Mouse (Mus musculus): ENCODE results near the gene Heg1.

Gene Heg1

DNA sequence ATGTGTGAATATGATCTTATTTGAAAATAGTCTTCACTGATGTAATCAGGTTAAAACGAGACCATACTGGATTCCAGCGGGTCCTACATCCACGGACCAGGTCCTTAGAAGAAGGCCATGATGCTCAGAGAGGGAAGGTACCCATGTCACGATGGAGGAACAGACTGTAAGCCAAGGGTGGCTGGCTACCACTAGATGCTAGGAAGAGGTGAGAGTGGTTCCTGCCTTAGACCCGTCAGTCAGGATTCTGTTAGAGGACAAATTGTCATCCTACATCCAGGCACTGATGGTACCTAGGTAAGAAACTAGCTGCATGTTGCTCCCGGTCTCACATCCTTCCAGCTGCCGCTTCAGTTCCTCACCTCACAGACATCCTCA lies 6.9 kb upstream of the Heg1 start:
- no peak for DNase-seq (ENCODE audit: low spot score in 2 of 2)

DNA sequence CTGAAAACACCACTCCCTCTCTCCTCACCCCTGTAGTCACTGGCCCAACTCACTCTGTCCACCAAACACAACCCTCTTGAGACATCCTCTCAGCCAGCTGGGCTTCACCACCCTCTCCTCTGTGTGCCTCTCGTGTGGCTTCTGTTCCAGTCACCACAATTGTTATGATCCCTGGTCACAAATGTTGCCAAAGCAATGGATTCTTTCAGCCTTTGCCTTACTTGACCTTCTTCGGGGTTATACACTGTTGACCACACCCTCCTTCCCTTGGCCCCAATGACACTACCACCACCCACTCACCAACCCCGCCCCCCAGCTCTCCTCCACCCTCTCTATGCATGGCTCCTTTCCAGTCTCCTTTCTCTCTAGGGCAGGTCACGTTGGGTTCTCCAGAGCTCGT lies 6.3 kb upstream of the Heg1 start:
- DNase-seq (ENCODE audit: low spot score in 2 of 2) = no peak

DNA sequence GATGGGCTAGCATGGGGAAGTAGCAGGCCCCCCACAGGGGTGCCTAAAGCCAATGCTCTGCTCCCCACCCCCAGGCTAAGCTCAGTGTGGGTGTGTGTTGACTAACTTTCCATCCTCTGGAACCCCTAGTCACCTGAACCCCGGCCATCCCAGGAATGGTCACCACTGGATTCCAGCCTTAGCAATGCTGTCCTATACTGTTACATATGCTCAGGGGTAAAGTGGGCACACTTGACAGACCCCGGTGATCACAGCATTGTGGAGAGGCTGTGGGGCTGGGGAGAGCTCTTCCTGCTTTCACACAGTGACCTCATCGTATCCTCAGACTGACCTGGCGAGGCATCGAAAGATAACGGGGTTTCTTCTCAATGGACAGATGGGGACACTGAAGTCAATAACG lies 3.9 kb upstream of the Heg1 start:
- no peak for DNase-seq (ENCODE audit: low spot score in 2 of 2)

DNA sequence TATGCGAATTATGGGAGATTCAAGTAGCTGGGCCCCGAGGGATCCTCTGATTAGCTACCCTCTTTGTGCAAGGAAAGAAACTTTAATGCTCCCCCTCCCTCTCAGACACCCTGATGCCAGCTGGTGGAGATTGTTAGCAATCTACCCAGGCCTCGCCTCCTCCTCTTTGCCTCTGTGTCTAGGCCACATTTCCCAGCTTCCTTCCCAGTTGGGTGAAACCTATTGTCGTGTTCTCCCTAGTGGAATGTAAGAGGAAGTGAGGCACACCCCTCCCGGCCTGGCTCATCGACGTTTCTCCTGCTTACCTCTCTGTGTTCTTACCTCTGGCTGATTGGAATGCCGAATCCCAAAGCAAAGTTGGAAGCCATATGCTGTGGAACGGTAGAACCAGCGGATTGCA lies 3.4 kb upstream of the Heg1 start:
- no peak for DNase-seq (ENCODE audit: low spot score in 2 of 2)

DNA sequence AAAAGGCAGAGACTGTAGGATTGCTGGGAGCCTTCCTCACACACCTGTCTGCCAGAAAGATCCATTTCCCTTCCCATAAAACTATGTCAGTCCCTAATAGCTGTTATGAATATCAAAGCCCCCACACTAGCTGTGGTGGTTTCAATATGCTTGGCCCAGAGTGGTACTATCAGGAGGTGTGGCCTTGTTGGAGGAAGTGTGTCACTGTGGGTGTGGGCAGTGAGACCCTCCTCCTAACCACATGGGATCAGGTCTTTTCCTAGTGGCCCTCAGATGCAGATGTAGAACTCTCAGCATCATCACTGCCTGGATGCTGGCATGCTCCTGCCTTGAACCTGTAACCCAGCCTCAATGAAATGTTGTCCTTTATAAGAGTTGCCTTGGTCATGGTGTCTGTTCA lies 2.5 kb upstream of the Heg1 start:
- no peak for DNase-seq (ENCODE audit: low spot score in 2 of 2)

DNA sequence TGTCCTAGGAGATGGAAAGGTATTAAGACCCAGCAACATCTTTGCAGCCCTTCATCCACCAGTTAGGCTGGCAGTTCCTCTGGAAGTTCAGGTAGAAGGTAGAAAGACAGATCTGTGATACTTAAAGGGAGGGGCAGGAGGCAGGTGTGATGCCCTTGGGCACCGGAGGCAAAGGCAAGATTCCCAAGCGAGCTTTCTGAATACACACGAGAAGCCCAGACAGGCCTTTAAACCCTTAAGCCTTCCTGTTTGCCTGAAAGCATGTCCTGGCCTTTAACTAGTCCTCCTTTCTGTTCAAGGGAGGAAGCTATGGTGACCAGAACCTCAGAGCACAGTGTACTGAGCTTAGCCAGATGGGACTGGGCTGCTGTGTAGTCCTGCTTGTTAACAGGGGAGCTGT lies 1.5 kb upstream of the Heg1 start:
- no peak for DNase-seq (ENCODE audit: low spot score in 2 of 2)

DNA sequence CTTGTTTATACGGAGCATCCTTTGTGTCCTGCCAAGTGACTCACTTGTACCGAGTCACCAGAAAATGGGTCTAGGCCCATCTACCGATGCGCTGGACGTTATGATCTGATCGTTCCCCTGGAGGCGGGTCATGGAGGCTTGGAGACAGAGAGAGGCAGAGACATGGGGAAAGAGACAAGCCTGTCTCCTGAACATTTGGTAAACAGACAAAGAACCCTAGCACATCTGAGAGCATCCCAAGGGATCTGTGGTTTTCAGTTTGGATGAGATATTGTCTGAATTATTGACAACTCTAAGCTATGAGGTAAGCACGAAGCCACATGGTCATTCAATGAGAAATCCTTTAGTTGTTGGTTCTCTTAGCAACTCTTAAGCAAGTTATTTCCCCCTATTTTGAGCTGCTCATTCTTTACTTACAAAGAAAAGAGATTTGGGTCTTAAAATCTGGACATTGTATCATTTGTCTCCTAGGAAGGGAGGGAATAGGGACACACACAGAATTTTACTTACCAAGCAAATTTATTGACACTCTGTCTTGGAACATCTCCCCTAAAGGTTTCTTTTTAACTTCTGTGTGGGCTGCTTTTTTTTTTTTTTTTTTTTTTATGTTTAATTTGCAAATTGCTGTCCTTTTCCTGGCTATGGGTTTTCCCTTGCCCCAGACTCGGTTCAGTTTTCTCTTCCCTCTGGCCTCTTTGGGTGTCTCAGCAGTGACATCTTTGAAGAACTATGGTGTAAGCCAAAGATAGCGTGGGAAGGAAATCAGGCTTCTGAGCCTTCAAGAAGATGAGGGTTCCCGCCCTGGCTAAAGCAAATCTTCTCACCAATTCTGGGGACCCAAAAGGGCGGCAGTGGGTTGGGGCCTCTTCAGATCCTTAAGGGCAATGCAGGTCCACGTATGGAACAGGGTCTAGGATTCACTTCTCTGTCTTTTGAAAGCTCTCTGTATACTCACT lies 686 bp upstream of the Heg1 start:
- DNase-seq (ENCODE audit: low spot score in 2 of 2) = no peak

DNA sequence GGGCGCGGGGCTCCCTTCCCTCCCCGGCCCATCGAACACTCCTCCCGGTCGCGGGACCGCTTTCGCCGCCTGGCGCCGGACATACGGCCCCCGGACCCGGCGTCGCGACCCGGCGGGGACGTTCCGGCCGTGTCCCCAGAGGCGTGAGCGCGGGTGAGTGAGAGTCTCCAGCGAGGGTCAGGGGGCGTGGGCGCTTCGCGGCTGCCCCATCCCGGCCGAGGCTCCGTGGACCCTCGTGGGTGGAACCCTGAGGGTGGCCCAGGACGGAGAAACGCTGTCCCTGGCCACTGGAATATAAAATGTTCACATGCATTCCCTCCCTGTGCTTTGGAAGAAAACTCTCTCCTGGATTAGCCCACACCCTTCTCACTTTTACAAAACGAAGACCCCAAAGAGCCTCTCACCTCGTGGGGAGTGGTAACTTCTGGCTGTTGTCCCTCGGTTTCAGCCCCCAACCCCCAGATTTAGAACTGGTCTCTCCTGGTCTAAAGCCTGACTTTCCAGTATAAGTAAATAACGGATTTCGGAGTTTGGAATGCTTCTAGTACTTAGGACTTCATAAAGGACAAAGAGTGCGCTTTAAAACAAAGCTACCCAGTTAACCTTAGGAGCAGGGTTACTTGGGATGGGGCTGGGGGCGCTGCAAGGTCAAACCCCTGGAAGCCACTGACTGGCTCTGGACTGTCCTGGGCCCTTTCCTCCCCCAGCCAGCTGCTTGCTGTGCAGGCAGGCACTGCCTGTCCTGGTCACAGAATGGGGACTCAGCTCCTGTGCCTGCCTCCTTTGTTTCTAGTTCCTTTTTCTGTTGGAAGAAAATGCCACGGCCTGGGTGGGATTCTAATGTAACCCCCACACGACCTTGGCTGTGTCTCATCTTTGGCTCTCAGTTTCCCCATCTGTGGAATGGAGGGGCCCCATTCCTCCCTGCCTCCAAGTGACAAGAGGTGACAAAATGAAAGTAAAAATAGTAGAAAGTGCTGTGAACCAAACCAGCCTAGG lies 832 bp downstream of the Heg1 start:
- no peak for DNase-seq (ENCODE audit: low spot score in 2 of 2)

DNA sequence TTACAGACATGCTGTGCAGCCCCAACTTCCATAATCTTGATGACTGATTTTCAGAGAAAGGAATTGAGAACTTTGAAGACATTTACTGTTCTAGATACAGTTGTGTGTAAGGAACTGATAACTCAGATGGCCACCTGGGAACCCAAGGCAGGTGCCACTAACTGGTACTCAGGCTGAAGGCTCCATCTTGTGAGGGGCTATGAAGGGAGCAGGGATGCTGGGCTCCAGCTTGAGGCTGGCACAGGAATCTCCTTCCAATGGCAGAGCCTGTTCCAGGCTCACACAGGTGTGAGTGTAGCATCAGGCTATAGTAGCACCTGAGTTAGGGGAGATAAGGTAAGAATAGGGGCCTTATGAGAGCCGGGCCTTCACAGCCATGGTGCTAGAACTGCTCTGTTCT lies 1.9 kb downstream of the Heg1 start:
- DNase-seq (ENCODE audit: low spot score in 2 of 2) = no peak

DNA sequence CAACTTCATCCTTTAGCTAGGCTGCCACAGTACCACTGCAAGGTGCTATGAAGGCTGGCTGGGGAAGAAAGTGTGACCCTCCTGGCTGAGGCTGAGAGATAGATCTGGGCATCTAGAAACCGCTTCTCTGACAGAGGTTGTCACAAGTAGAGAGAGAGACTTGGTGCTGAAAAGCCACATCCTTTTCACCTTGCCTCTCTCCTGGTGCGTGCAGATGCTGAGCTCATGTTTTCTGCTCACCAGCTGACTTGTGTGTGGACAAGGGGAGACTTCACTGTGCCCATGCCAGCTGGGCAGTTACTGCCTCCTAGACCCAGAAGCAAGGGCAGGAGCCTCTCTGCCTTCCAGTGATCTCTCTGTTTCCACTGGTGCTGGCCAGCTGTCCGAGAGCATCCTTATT lies 3.6 kb downstream of the Heg1 start:
- no peak for DNase-seq (ENCODE audit: low spot score in 2 of 2)

DNA sequence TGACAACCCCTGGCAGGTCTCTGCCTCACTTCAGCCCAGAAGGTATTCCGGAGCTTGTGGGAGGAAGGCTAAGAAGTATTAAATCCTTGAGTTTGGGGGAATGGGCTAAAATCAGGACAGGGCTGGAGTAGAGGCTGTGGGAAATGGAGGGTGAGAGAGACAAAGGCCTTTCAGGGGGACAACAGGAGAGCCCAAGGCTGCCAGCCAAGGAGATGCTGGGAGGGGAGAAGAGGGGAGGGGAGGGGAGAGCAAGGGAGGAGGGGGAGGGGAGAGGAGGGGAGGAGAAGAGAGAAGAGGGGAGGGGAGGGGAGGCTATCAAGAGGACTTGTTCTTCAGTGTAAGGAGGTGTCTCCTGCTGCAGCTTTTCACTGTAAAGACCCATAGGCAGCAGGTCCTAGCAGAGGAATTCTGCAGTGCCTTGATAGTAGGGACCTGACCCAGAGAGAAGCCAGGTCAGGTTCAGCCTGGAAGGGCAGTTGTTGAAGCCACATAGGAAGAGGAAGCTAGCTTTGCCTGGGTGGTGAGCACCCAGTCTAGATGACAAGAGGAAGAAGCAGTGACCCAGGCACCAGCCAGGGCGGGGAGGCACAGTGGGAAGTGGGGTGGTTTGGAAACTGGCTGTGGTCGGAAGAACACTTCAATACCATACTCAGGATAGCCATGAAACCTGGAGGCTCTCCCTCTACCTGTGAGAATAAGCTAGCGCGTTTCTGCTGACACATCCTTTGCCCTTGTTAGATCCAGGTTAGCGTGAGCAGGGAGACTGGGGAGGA lies 7.0 kb downstream of the Heg1 start:
- no peak for DNase-seq (ENCODE audit: low spot score in 2 of 2)

DNA sequence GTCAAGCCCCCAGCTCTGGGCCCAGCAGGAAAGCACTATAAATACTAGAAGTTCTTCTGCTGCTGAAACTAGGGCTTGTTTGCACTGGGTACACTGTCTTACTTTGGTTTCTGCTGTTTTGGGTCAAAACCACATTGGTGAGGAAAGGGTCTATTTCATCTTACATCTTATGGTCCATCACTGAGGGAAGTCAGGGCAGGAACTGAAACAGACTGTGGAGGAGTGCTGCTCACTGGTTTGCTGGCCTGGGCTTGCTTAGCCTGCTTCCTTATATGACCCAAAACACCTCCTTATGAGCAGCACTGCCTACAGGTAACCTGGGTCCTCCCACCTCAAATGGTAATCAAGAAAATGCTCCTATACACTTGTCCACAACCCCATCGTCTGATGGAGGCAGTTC lies 9.4 kb downstream of the Heg1 start:
- DNase-seq (ENCODE audit: low spot score in 2 of 2) = no peak

DNA sequence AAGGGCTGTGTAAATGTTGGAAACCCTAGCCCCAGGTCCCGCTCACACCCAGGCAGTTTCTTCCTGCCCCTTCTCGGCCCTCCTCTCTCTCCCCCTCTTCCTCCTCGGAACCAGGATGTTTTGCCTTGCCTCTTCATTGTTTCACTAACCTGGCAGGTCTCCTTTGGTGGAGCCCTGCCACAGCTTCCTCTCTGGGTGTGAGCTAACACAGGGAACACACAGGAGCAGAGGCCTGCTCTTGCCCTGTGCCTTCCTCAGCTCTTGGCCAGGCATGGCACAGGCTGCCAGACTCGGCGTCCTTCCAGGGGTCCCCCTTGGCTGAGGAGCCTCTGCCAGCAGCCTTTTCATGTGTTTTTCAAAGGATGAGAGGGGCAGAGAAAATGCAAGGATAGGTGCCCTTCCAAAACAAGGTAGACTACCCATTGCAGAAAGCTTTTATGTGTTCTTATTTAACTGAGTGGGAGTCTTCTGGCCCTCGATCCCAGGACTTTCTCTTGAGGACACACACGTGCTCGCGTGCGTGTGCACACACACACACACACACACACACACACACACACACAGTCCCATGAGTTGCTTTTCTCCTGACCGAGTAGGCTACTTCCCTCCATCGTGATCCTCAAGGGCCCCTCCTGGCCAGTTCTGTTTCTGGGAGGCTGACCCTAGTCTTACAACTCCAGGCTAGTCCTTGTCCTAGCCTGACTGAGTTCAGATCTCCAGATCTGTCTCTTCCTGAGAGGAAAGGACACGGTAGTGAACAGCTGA lies 12.8 kb downstream of the Heg1 start:
- DNase-seq (ENCODE audit: low spot score in 2 of 2) = no peak

DNA sequence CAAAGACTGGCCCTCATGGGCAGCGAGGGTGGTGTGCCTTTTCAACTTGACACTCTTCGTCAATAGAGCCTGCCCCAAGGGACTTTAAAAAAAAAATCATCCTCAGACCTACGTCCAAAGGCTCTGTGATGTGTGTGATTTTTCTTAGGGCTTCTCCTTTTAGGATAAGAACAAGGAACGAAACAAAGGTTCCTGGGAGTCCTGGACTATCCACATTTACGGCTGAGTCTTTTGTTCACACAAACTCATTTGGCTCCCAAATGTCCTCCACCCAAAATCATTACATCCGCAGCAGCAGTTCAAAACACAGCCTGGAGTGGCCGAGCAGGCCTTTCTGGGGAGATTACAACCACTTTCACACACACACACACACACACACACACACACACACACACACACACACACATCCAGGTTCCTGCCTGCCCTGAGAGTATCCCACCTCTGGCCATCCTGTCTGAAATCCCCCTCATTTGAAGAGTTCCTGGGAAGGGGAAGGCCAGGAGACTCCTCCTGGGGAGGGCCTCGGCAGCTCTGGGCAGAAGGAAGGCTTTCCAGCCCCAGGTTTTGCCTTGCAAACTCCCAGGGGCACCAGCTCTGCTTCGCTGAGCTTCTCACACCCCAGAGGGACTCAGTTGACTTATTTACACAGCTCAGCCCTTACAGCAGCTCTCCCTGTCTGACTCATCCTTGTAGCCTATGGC lies 13.6 kb downstream of the Heg1 start:
- DNase-seq (ENCODE audit: low spot score in 2 of 2) = no peak

DNA sequence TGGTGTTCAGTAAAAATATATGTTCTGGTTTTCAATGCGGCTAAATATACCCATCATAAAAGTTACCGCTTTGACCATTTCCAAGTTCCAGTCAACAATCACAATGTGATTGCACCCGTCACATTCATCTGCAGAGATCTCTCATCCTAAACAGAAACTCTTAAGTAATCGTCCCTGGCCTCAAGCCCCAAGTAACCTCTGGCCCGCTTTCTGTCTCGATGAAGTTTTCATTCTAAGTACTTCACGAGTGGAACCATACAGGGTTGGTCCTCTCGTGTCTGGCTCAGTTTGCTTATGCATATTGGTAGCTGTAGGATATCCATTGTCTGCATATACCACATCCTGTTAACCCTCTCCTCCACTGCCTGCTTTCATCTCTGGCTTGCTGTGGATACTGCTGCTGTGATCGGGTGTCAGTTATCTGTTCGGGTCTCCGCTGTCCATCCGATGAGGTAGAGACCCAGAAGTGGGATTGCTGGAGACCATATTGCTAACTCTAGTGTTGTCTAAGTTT lies 14.2 kb downstream of the Heg1 start:
- DNase-seq (ENCODE audit: low spot score in 2 of 2) = no peak

DNA sequence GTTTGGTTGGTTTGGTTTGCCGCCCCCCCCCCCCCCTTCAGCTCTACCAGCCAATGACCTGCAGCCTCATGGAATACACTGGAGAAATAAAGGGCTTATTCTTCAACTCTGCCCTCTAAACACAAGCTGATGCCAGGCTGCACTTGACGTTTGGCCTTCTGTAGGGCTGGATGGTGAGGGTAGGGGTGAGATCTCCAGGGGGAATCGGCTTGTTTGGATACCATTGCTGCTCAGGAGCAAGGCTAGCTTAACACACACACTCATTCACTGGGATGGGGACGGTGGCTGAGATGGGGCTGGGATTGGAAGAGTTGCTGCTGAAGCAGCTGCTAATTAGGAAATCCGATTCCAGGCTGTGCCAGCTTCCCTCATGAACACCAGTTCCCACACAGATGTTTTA lies 16.4 kb downstream of the Heg1 start:
- no peak for DNase-seq (ENCODE audit: low spot score in 2 of 2)

DNA sequence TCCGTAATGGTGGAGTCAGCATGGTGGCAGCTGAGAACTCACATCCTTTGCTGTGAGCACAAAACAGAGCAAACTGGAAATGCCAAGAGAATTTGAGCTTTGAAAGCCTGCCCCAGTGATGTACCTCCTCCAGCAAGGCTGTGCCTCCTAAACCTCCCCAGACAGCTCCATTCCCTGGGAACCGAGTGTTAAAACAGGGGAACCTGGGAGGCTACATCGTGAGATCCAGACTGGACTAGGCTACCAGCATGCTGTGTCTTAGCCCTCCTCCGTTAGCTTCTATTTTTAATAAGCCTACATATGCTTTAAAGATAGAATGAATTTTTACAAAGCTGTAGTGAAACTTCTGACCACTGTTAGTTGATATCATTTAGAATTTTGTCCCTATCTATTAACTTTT lies 17.7 kb downstream of the Heg1 start:
- no peak for DNase-seq (ENCODE audit: low spot score in 2 of 2)

DNA sequence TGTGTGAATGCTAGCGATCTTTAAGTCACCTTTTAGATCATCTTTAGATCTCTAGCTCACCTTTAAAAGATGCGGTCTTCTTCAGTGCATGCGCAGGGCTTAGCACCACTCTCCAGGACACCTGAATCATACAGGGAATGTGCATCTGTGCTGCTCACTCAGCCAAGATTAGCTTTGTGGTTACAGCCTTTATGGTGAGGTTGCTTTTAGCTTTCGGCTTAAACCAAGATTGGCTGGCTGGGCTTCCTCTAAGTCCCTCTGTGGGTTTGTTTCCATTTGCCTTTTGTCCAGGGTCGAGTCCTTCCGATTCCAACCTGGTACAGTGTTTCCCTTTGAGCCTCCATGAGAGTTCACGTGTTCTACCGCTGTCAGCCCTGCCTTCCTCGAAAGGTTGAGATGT lies 20.1 kb downstream of the Heg1 start:
- DNase-seq (ENCODE audit: low spot score in 2 of 2) = no peak

DNA sequence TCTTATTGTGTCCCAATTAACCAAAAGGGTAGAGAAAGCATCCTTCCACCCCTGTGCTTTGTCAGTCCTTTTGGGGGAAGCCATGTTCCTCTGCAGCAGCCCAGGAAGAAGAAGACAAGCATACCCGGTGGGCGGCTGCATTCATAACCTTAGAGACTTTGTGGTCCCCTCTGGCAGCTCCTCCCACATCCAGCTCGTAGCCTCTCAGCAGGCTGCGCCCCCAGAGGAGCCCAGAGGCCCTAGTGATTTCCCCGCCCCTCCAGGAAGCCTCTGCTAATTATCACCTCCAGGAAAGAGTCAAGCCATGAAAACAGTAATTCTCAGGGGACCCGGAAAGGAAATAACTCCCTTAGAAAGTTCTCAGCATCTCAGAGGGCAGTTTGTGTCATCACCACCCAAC lies 21.1 kb downstream of the Heg1 start:
- no peak for DNase-seq (ENCODE audit: low spot score in 2 of 2)

Data from frontal cortex, postnatal 10 days (tissue).